Mouse (Mus musculus) neural tube, embryonic 14.5 days (tissue): ENCODE results near the gene Kcnk13. TPM values are rescaled to one million over a fixed set of nuclear protein-coding genes. Genes with fewer than 3 reads are reported as not detected.

ENCODE experiments used
- ATAC-seq: fragments of 200-750 bp; cut with Nextera tagmentation; 2 replicates; pipeline ENCODE4 v1.8.0; 2017; ENCODE audit warnings: low read depth, mild to moderate bottlenecking, moderate TSS enrichment, moderate library complexity
- H3K27ac ChIP-seq: fragments of 300-500 bp; sonication (generic); 2 replicates; pipeline ENCODE4 v1.5.1; 2014; ENCODE audit warnings: low read depth, mild to moderate bottlenecking, control low read depth, low read length, moderate library complexity, mixed read lengths
- H3K27me3 ChIP-seq: fragments of 300-500 bp; sonication (generic); 2 replicates; pipeline ENCODE4 v1.6.1; 2014; ENCODE audit warnings: low read length; ENCODE audit not compliant: control insufficient read depth, insufficient read depth
- H3K36me3 ChIP-seq: fragments of 300-500 bp; sonication (generic); 2 replicates; pipeline ENCODE4 v1.6.1; 2014; ENCODE audit warnings: low read length, mixed read lengths; ENCODE audit not compliant: control insufficient read depth, insufficient read depth
- H3K4me1 ChIP-seq: fragments of 300-500 bp; sonication (generic); 2 replicates; pipeline ENCODE4 v1.6.1; 2014; ENCODE audit warnings: low read length; ENCODE audit not compliant: control insufficient read depth, insufficient read depth
- H3K4me2 ChIP-seq: fragments of 300-500 bp; sonication (generic); 2 replicates; pipeline ENCODE4 v1.6.1; 2014; ENCODE audit warnings: mild to moderate bottlenecking, low read depth, low read length, control low read depth
- H3K4me3 ChIP-seq: fragments of 300-500 bp; sonication (generic); 2 replicates; pipeline ENCODE4 v1.5.1; 2014; ENCODE audit warnings: low read depth, low read length, control low read depth, mixed read lengths
- H3K9ac ChIP-seq: fragments of 300-500 bp; sonication (generic); replicated peaks from 2 replicates; pipeline ENCODE4 v1.6.1; 2014; ENCODE audit warnings: low read depth, mild to moderate bottlenecking, control low read depth, low read length, mixed read lengths
- H3K9me3 ChIP-seq: fragments of 300-500 bp; sonication (generic); 2 replicates; pipeline ENCODE4 v1.6.1; 2016; ENCODE audit warnings: low read length; ENCODE audit not compliant: control insufficient read depth
- WGBS: fragments of 180-500 bp; shearing (Covaris S2); extraction: QIAGEN DNeasy Blood & Tissue Kit; methylation state at CpG from one replicate; pipeline ENCODE4 v1.1.7; 2014; 5-methylcytosine and 5-hydroxymethylcytosine counted together
- polyA plus RNA-seq: library from polyadenylated mRNA; unstranded; fragments of >200 nt; fragmentation: Nextera tagmentation; extraction: Ambion mirVana; gene quantifications from 2 replicates; pipeline ENCODE4 v1.2.1, GENCODE M21; 2014

Kcnk13 gene
- polyA plus RNA-seq, 1 experiment from 2014 or later: 0.40 TPM

GRCm38 (mm10) chr12:100017709-100018108 lies 53.4 kb downstream of the Kcnk13 start:
- 84% methylated on average over 6 of the region's 6 CpGs for WGBS
- Histone ChIP-seq H3K9me3 (no peaks in the 10 kb centered on the region), H3K4me3 (no peak overlapping the region), H3K4me1 (no peaks in the 10 kb centered on the region), H3K36me3 (no peaks in the 10 kb centered on the region), H3K4me2 (no peak overlapping the region), H3K27me3 (no peaks in the 10 kb centered on the region), H3K27ac (no peak overlapping the region), H3K9ac (no peak overlapping the region)
- ATAC-seq: no peak

- Histone ChIP-seq H3K4me1 (no peaks in the 10 kb centered on the region), H3K36me3 (no peaks in the 10 kb centered on the region), H3K4me2 (no peak overlapping the region), H3K4me3 (no peak overlapping the region), H3K27me3 (no peaks in the 10 kb centered on the region), H3K9ac (no peak overlapping the region), H3K9me3 (no peaks in the 10 kb centered on the region), H3K27ac (no peak overlapping the region)
- 74% methylated on average over 5 of the region's 5 CpGs for WGBS
- ATAC-seq: no peak
Measured at GRCm38 (mm10) chr12:100022490-100022889, 58.2 kb downstream of the Kcnk13 start.

GRCm38 (mm10) chr12:100023821-100024365 lies 59.6 kb downstream of the Kcnk13 start:
- Histone ChIP-seq H3K4me3 (no peak overlapping the region), H3K9ac (no peak overlapping the region), H3K27me3 (no peaks in the 10 kb centered on the region), H3K4me1 (no peaks in the 10 kb centered on the region), H3K27ac (no peak overlapping the region), H3K4me2 (no peak overlapping the region), H3K9me3 (no peaks in the 10 kb centered on the region), H3K36me3 (no peaks in the 10 kb centered on the region)
- WGBS: 79% methylated on average over 12 of the region's 12 CpGs
- ATAC-seq: no peak

- H3K9ac ChIP-seq: no peak overlapping the region
- H3K27me3 ChIP-seq: no peaks in the 10 kb centered on the region
- no peak overlapping the region for H3K4me3 ChIP-seq
- WGBS: 51% methylated on average over 11 of the region's 11 CpGs
- H3K9me3 ChIP-seq: no peaks in the 10 kb centered on the region
- no peak overlapping the region for H3K4me2 ChIP-seq
- ATAC-seq: no peak; the same call in 1 of the 2 replicates
- no peak overlapping the region for H3K27ac ChIP-seq
- H3K36me3 ChIP-seq: no peaks in the 10 kb centered on the region
- no peaks in the 10 kb centered on the region for H3K4me1 ChIP-seq
Measured at GRCm38 (mm10) chr12:100025675-100026074, 61.4 kb downstream of the Kcnk13 start.

GRCm38 (mm10) chr12:100026715-100027245 lies 62.5 kb downstream of the Kcnk13 start:
- no peaks in the 10 kb centered on the region for H3K4me1 ChIP-seq
- WGBS: 79% methylated on average over 7 of the region's 7 CpGs
- ATAC-seq: no peak

GRCm38 (mm10) chr12:100027281-100027680 lies 63.0 kb downstream of the Kcnk13 start:
- H3K4me3 ChIP-seq: no peak overlapping the region
- no peaks in the 10 kb centered on the region for H3K27me3 ChIP-seq
- ATAC-seq: no peak
- H3K9ac ChIP-seq: no peak overlapping the region
- no peaks in the 10 kb centered on the region for H3K4me1 ChIP-seq
- no peak overlapping the region for H3K4me2 ChIP-seq
- no peaks in the 10 kb centered on the region for H3K36me3 ChIP-seq
- H3K9me3 ChIP-seq: no peaks in the 10 kb centered on the region
- no peak overlapping the region for H3K27ac ChIP-seq
- 80% methylated on average over 7 of the region's 7 CpGs for WGBS

More at GRCm38 (mm10) chr12:100026715-100027245, 62.5 kb downstream of the Kcnk13 start:
- H3K27me3 ChIP-seq: no peaks in the 10 kb centered on the region
- no peak overlapping the region for H3K4me2 ChIP-seq
- no peak overlapping the region for H3K4me3 ChIP-seq
- H3K27ac ChIP-seq: no peak overlapping the region
- no peaks in the 10 kb centered on the region for H3K36me3 ChIP-seq
- H3K9ac ChIP-seq: no peak overlapping the region
- H3K9me3 ChIP-seq: no peaks in the 10 kb centered on the region

GRCm38 (mm10) chr12:100031681-100032080 lies 67.4 kb downstream of the Kcnk13 start:
- no peak overlapping the region for H3K4me3 ChIP-seq
- H3K9ac ChIP-seq: no peak overlapping the region
- H3K27me3 ChIP-seq: no peaks in the 10 kb centered on the region
- H3K4me1 ChIP-seq: no peaks in the 10 kb centered on the region
- no peak overlapping the region for H3K4me2 ChIP-seq
- H3K27ac ChIP-seq: no peak overlapping the region
- no peaks in the 10 kb centered on the region for H3K9me3 ChIP-seq
- ATAC-seq: no peak
- H3K36me3 ChIP-seq: no peaks in the 10 kb centered on the region
- 81% methylated on average over 5 of the region's 5 CpGs for WGBS

- WGBS: 86% methylated on average over 4 of the region's 4 CpGs
- no peaks in the 10 kb centered on the region for H3K36me3 ChIP-seq
- H3K4me1 ChIP-seq: no peaks in the 10 kb centered on the region
- H3K27ac ChIP-seq: no peak overlapping the region
- H3K27me3 ChIP-seq: no peaks in the 10 kb centered on the region
- ATAC-seq: no peak
- no peak overlapping the region for H3K9ac ChIP-seq
- no peak overlapping the region for H3K4me3 ChIP-seq
- H3K9me3 ChIP-seq: no peaks in the 10 kb centered on the region
- no peak overlapping the region for H3K4me2 ChIP-seq
Measured at GRCm38 (mm10) chr12:100032521-100032920, 68.2 kb downstream of the Kcnk13 start.

- H3K9me3 ChIP-seq: no peaks in the 10 kb centered on the region
- no peak overlapping the region for H3K4me3 ChIP-seq
- no peak overlapping the region for H3K4me2 ChIP-seq
- H3K27me3 ChIP-seq: no peaks in the 10 kb centered on the region
- H3K36me3 ChIP-seq: no peaks in the 10 kb centered on the region
- ATAC-seq: no peak
- H3K9ac ChIP-seq: no peak overlapping the region
- H3K27ac ChIP-seq: no peak overlapping the region
- 89% methylated on average over 5 of the region's 5 CpGs for WGBS
- no peaks in the 10 kb centered on the region for H3K4me1 ChIP-seq
Measured at GRCm38 (mm10) chr12:100038741-100039262, 74.5 kb downstream of the Kcnk13 start.
